Mouse (Mus musculus): ENCODE measurements at regions not wholly inside any gene's neighbourhood (a gene's known extent, or its start where the extent isn't known, plus 50 kb on each side); places are given as distances from the start of the nearest gene placed in this dataset.

- TF ChIP-seq CTCF (IDR thresholded peaks at IDR 0.05; ENCODE audit: extremely low read depth, insufficient read length, insufficient replicate concordance, low read depth, low read length) = no peak
- no peak for TF ChIP-seq POLR2A (IDR thresholded peaks at IDR 0.05; ENCODE audit: low read depth, low read length)
Observed at GRCm38 (mm10) chr17:76125260-76125659, 573.5 kb upstream of the Fam98a start.

Measured in small intestine, adult 2 months (tissue).